Mouse (Mus musculus) retina, embryonic 14.5 days (tissue): ENCODE results near the gene Asphd1.

Experiments
- DNase-seq: peaks from one replicate; pipeline ENCODE4 v3.0.0-alpha.2; 2015; ENCODE audit warnings: low spot score

The Asphd1 gene

DNA sequence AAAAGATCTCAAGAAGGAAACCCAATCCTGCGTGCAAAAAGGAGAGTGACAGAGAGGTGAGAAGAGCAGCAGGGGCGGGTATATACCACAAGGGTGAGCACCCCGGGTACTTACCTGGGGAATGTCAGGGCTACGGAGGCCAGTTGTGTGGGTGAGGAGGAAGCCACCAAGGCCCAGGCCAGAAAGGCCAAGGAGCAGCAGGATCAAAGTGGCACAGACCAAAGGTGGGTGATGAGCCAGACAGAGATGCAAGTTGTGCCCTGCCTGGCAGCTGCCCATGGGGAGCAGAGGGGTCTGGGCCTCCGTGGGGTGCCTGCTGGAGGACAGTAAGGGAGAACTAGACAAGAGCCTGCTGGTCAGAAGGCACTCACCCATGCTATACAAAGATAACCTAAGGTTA is 52.5 kb downstream of the Asphd1 start:
- DNase-seq = no peak
